ENCODE assay signal across 20 mouse cellular contexts in the genomic region with DNA sequence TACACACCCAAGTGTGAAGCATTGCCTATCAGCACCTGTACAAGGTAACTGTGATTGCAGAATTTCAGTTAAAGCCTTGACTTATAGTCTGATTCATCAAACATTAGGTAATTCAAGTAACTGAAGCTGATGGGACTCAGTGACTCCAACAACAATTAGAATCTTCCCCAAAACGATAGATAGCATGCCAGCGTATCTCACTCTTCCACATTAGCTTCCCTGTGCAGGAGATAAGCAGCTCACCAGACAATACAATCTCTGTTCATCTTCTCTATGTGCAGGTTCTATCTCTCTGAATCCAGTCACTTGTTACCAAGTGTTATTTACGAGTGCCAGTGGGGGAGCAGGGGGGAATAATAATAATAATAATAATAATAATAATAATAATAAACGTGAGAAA. TPM values are rescaled to one million over a fixed set of nuclear protein-coding genes. Genes with fewer than 3 reads are reported as not detected.
DNase-seq lines count a peak whose midpoint lies in the region; ATAC-seq and TF ChIP-seq lines count a peak whose summit lies in the region.
"Had no signal": no experiment of that assay in that cellular context is flagged by ENCODE, and none has a peak within 500 bp of the region (broad histone marks: within the 10 kb centered on the region; RNA-seq: fewer than 3 reads in every experiment).

No protein-coding gene starts in this region.

- no peaks in the 10 kb centered on the region for H3K9me3 ChIP-seq in liver, embryonic 12.5 days (replicated peaks)
- H3K9me3 ChIP-seq in liver, embryonic 16.5 days (replicated peaks; ENCODE audit: control insufficient read depth, low read length), result no peaks in the 10 kb centered on the region
- H3K9me3 ChIP-seq: embryonic facial prominence, embryonic 13.5 days; forebrain, embryonic 12.5 days; G1E; heart, embryonic 15.5 days had no signal

- H3K4me2 ChIP-seq in liver, embryonic 12.5 days, result peak overlapping the region; percentile 57
- H3K4me2 ChIP-seq in liver, embryonic 16.5 days (ENCODE audit: low read depth, low read length), result peak overlapping the region; percentile 31; the same call in 1 of the 2 replicates
- H3K4me2 ChIP-seq: embryonic facial prominence, embryonic 13.5 days; forebrain, embryonic 12.5 days; heart, embryonic 11.5 days; heart, embryonic 15.5 days had no signal

- no peak for DNase-seq in layer of hippocampus, adult 2 months (ENCODE audit: low spot score in 2 of 2)
- no peak for DNase-seq in layer of hippocampus, adult 11-12 months (ENCODE audit: low spot score)
- DNase-seq in adrenal gland, adult 2 months, result no peak
- DNase-seq in right cerebral cortex, adult 2 months (ENCODE audit: low spot score in 2 of 2), result no peak
- DNase-seq: adrenal gland, postnatal 14 days; B cell, adult 2 months; cerebellum, adult 18-20 months; cerebellum, adult 9-11 months; cerebellum, postnatal 36 days; gastrocnemius, postnatal 14 days; heart, adult 2 months had no signal

- 25% methylated on average over 4 of the region's 4 CpGs for WGBS in liver, embryonic 12.5 days (ENCODE audit: insufficient replicate concordance)
- 24% methylated on average over 4 of the region's 4 CpGs for WGBS in liver, embryonic 16.5 days (ENCODE audit: insufficient replicate concordance)

- H3K27me3 ChIP-seq in liver, embryonic 12.5 days (replicated peaks), result no peaks in the 10 kb centered on the region
- H3K27me3 ChIP-seq in liver, embryonic 16.5 days (ENCODE audit: control insufficient read depth, insufficient read depth, low read depth, low read length), result no peaks in the 10 kb centered on the region
- H3K27me3 ChIP-seq: embryonic facial prominence, embryonic 13.5 days; forebrain, embryonic 12.5 days; heart, embryonic 15.5 days had no signal

- peak overlapping the region; percentile 89; the same call in 1 of the 2 replicates for H3K27ac ChIP-seq in layer of hippocampus, adult 2 months
- peak overlapping the region; percentile 49; the same call in 1 of the 2 replicates for H3K27ac ChIP-seq in liver, embryonic 12.5 days
- H3K27ac ChIP-seq in liver, embryonic 16.5 days (ENCODE audit: low read length), result no peak overlapping the region
- H3K27ac ChIP-seq: embryonic facial prominence, embryonic 13.5 days; forebrain, embryonic 12.5 days; heart, adult 2 months; heart, embryonic 15.5 days had no signal

- peak; percentile 57 for ATAC-seq in liver, embryonic 12.5 days
- peak; percentile 35; the same call in 1 of the 2 replicates for ATAC-seq in liver, embryonic 16.5 days (ENCODE audit: low read depth)
- peak; percentile 61 for ATAC-seq in megakaryocyte-erythroid progenitor cell, adult 5-6 weeks (replicated peaks; ENCODE audit: low FRiP score, low TSS enrichment, poor library complexity, severe bottlenecking)
- ATAC-seq: forebrain, embryonic 16.5 days had no signal

- no peak for TF ChIP-seq CTCF in layer of hippocampus, adult 2 months (conservative IDR thresholded peaks at IDR 0.05)

- peaks cover 64% of the 10 kb centered on the region for H3K4me1 ChIP-seq in liver, embryonic 12.5 days
- H3K4me1 ChIP-seq in liver, embryonic 16.5 days (ENCODE audit: control insufficient read depth, low read depth, low read length), result peaks cover 23% of the 10 kb centered on the region
- H3K4me1 ChIP-seq: embryonic facial prominence, embryonic 13.5 days; forebrain, embryonic 12.5 days had no signal

- peaks cover 37% of the 10 kb centered on the region for H3K36me3 ChIP-seq in liver, embryonic 12.5 days
- H3K36me3 ChIP-seq in liver, embryonic 16.5 days (ENCODE audit: control insufficient read depth, insufficient read depth), result peaks cover 25% of the 10 kb centered on the region

- no peak overlapping the region for H3K4me3 ChIP-seq in layer of hippocampus, adult 2 months
- H3K4me3 ChIP-seq in liver, embryonic 12.5 days, result peak overlapping the region; percentile 22; the same call in 1 of the 2 replicates
- peak overlapping the region; percentile 20 for H3K4me3 ChIP-seq in liver, embryonic 16.5 days (ENCODE audit: low read depth, low read length)
- H3K4me3 ChIP-seq: embryonic facial prominence, embryonic 13.5 days; forebrain, embryonic 12.5 days; heart, adult 2 months; heart, embryonic 15.5 days had no signal

- 0 out of 2 replicates have a peak overlapping the region, but pooled peaks have one; percentile 0 for H3K9ac ChIP-seq in liver, embryonic 12.5 days
- H3K9ac ChIP-seq in liver, embryonic 16.5 days (ENCODE audit: low read depth, low read length), result no peak overlapping the region
- H3K9ac ChIP-seq: embryonic facial prominence, embryonic 13.5 days; forebrain, embryonic 12.5 days; heart, embryonic 15.5 days had no signal

RNA-seq across cellular contexts. Expression of gene Cap1, which starts 12.3 kb away (rescaled TPM):
- total RNA-seq in layer of hippocampus, adult 2 months (2021), result 100 to 1,000 TPM; 296 to 316 TPM
- polyA plus RNA-seq in liver, embryonic 12.5 days (2016; fragmentation: Nextera tagmentation; extraction: Ambion mirVana), result 30.3 and 31.6 TPM in 2 replicates
- 26.4 and 33.7 TPM in 2 replicates for polyA plus RNA-seq in liver, embryonic 16.5 days (2015; fragmentation: Nextera tagmentation; extraction: Ambion mirVana)
- total RNA-seq in megakaryocyte-erythroid progenitor cell, adult 5-6 weeks (2014; fragmentation: Nextera tagmentation), result 50.7 and 56.5 TPM in 2 replicates
- total RNA-seq in megakaryocyte-erythroid progenitor cell, adult 5-6 weeks (2017), result 80.5 and 95.8 TPM in 2 replicates
- 100 to 1,000 TPM; 140 to 168 TPM for total RNA-seq in adrenal gland, adult 2 months (2021)
- polyA plus RNA-seq in adrenal gland, adult 2 months (2012; rRNA removed), result 28.0 and 30.0 TPM in 2 replicates

RNA-seq across cellular contexts. Expression of gene Ppt1, which starts 37.5 kb away (rescaled TPM):
- 10 to 100 TPM; 84.6 to 88.1 TPM for total RNA-seq in layer of hippocampus, adult 2 months (2021)
- polyA plus RNA-seq in liver, embryonic 12.5 days (2016; fragmentation: Nextera tagmentation; extraction: Ambion mirVana), result 25.0 and 26.0 TPM in 2 replicates
- 20.6 and 21.9 TPM in 2 replicates for polyA plus RNA-seq in liver, embryonic 16.5 days (2015; fragmentation: Nextera tagmentation; extraction: Ambion mirVana)
- total RNA-seq in megakaryocyte-erythroid progenitor cell, adult 5-6 weeks (2014; fragmentation: Nextera tagmentation), result 24.5 and 25.1 TPM in 2 replicates
- total RNA-seq in megakaryocyte-erythroid progenitor cell, adult 5-6 weeks (2017), result 30.1 and 37.8 TPM in 2 replicates
- 10 to 100 TPM; 69.3 to 86.3 TPM for total RNA-seq in adrenal gland, adult 2 months (2021)
- polyA plus RNA-seq in adrenal gland, adult 2 months (2012; rRNA removed), result 14.2 and 17.9 TPM in 2 replicates
